Mouse (Mus musculus) Muller cell, postnatal 12 days (primary cell): ENCODE data around the gene Oprd1.

ENCODE experiments used
- DNase-seq: peaks from one replicate; pipeline ENCODE4 v3.0.0-alpha.2; 2015; ENCODE audit errors: inconsistent ontology term

Oprd1 gene

DNA sequence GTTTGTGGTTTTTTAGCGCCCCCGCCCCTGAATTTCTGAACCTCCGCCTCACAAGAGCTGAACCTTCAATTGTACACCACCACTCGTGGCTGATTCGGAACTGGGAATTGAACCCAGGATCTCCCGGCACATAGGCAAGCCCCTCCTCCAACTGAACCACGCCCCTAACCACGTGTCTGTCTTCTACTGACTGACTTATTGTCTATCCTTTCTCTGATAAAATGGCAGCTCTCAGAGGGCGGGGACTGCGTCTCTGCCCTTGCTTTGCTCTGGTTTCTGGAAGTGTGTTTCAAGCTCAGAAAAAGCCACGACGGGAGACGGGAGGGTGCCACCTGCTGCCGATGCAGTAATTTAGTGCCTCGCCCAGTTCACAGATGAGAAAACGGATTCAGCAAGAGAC is 10.4 kb downstream of the Oprd1 start:
- DNase-seq, result no peak

DNA sequence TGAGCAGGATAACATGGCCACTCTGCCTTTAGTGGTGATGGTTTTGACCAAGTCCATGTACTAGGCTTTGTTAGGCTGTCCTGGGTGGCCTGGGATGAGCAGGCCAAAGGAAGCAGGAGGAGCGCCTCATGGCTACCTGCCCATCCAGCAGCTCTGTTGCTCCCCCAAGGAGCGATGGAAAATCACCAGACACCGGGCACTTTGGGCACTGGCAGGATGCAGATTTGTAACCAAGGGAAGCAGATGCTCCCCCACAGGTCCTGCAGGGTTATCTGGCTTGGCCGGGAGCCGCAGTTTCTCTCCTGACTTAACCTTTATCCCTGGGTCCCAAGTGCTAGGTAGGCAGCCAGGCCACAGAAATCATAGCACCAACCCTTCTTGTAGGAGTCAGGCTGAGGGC is 10.9 kb downstream of the Oprd1 start:
- no peak for DNase-seq

DNA sequence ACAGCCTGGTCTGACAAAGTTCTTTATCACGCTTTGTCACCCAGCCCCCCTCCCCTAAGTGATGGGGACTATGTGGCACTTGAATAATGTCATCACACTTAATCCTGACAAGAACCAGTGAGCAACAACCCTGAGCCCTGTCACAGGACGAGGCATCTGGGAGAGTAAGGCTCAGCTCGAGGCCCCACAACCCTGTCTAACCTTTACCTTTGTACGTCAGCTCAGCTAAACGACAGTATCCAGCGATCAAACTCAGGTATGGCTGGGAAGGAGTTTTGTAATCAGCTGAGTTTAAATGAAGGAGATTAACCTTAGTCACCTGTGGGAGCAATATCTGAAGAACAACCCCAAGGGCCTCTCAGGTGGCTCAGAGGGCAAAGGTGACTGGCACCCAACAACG is 12.0 kb downstream of the Oprd1 start:
- DNase-seq, result no peak

DNA sequence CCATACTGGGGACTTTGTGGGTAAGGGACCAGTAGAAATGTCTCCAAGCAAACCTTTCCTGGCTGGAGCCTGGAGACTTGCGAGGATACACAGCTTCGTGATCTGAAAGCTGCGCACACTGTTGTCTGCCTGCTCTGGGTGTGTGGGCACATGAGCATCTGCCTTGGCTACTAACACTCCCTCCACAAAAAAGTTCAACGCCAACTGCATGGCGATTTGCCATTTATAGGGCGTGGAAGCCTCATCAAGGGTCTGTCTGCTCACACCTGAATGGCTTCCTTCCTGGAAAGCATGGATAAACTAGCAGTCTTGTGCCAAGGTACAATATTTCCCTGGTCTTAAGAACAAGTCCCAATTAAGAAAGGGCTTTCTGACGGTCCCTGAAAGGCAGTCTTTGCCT is 12.5 kb downstream of the Oprd1 start:
- DNase-seq, result no peak

DNA sequence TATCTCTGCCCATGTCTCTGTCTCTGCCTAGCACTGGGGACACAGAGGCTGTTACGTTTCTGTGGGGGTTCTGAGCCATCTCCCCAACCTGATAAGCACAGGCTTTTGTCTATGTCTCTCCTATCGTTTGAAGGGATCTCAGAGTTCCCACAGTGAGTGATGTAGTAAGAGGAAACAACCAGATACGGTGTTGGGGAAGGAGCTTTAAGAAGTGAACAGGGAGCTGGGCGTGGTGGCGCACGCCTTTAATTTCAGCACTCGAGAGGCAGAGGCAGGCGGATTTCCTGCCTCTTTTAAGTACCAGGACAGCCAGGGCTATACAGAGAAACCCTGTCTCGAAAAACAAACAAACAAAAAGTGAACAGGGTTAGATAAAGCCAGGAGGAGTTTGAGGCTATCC is 13.2 kb downstream of the Oprd1 start:
- DNase-seq, result no peak

DNA sequence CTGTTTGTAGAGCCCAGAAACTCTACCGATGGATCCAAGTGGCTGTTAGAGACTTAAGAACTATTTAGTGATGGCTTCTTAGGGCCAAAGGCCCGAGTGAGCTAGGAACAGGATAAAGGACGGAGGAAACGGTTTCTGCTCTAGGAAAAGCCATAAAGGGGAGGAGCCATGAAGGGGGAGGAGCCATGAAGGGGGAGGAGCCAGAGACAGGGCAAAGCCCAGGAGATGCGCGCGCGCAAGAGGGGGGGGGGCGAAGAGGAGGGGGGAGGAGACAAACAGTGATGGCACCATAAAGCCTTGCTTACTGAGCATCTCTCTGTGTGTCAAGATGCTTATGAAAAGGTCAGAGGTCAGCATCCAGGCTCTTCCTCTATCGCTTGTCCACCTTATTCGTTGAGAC is 13.6 kb downstream of the Oprd1 start:
- no peak for DNase-seq

DNA sequence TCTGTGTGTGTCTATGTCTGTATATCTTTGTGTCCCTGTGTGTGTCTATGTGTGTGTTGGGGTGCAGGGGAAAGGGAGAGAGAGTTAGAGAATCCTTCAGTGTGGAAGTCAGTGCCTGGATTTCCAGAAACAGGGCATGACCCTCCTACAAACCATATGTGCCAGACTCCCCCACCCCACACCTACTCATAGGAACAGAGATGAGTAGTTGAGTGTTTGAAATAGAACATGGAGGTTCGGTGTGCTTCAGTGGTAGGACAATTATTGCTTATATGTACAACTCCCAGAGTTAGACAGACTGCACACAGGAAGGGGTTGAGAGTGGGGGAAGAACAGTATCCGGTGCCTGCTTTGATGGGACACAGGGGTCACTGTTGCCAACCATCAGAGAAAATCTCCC is 14.2 kb downstream of the Oprd1 start:
- DNase-seq, result no peak

DNA sequence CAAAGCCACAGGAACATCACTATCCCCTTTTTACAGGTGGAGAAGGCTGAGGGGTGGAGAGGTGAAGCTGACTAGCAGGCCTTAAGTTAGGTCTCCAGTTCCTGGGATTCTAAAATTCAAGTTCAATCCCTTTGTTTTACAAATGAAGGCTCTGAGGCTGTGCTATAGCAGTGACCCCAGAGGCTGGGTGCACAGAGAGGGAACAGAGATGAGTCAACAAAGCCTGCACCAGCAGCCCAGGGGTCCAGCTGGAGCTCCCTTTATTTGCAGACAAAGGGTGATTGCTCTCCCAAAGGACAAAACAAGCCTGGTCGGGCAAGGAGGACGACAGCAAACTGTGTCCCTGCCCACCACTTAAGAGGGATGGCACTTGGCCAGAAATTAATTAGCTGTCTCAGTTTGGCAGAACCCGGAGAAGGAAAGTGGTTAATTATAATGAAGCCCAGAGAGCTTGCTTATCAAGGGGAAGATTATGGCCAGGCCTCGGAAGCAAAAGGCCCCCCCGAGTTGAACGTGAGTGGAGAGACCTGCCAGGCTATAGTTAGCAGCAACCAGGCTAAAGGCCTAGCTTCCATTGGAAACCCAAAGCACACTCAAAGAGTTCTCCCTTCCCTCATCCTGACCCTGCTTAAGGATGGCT is 15.2 kb downstream of the Oprd1 start:
- peak; percentile 65 for DNase-seq

DNA sequence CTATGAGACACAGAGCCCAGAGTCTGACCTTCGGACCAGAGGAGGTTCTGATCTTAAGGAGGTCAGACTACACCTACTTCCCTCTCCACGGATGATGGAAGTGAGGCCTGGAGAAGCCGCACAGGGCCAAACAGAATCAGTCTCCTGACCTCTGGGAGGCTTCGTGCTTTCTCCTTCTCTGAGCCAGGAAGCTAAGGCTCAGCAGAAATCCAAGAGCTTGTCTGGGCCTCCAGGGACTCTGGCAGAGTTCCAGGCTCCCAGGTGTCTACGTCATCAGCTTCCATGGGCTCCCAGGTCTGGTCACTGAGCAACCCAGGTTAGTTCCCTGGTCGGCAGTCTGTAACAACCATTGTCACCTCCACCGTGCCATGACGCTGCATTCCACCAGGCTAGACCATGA is 17.2 kb downstream of the Oprd1 start:
- DNase-seq, result no peak

DNA sequence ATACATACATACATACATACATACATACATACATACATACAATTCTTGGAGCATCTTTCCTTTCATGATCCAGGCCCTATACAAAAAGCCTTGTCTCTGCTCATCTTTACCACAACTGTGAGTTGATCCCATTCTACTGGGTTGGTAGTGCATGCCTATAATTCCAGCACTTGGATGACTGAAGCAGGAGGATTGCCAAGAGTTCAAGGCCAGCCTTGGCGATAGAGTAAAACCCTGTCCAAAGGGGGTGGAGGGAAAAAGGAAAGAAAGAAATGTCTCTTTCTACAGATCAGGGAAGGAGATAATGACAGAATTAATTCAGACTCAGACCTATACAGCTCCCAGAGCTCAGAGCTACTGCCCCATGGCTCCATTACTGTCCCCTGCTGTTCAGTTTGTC is 21.1 kb downstream of the Oprd1 start:
- DNase-seq, result no peak

DNA sequence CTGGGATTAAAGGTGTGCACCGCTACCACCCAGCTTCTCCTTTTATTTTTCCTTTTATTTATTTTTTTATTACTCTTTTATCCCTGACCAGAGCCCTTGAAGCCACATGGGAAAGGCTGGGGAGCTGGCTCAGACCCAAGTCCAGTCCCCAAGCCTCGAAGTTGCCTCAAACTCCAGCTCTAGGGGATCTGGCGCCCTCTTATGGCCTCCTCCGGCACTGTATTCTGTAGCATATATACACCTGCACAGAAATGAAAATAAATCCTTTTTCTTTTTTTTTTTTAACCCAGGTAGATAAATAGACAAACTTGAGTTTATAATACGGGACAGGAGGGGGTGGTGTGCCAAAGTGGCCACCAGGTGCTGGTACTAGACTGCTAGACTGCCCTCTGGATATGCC is 22.6 kb downstream of the Oprd1 start:
- no peak for DNase-seq

DNA sequence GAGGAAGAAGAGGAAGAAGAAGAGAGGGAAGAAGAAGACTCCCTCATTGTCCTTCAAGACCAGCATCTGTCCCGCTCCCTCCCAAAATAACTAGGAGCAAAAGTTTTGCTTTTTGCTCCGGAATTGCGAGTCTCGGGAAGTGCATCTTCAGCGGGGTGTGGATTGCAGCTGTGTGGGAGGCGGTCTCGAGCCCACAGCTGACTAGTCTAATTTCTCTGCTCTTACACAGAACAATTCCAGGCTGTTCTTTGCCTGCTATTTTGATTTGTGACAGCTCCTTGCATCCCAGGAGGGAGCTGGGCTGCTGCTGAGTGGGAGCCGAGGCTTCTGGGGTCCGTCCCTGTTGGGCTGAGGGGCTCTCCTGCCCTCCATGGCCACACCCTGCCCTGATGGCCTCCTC is 24.7 kb downstream of the Oprd1 start:
- no peak for DNase-seq

DNA sequence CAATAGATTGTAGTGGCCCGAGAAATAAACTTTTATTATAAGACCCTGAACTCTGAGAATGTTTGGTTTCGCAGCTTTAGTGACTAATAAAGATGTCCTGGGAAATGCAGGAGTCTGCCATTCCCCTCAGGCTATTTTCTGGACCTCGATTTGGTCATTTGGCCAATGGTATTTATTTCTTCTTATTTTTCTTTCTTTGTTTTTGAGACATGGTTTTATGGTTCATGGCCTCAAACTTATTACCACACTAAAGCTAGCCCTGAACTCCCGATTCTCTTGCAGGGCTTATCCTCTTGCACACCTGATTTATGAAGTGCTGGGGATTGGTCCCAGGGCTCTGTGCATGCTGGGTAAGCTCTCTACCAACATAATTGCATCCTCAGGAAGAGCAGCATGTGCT is 28.0 kb downstream of the Oprd1 start:
- no peak for DNase-seq

DNA sequence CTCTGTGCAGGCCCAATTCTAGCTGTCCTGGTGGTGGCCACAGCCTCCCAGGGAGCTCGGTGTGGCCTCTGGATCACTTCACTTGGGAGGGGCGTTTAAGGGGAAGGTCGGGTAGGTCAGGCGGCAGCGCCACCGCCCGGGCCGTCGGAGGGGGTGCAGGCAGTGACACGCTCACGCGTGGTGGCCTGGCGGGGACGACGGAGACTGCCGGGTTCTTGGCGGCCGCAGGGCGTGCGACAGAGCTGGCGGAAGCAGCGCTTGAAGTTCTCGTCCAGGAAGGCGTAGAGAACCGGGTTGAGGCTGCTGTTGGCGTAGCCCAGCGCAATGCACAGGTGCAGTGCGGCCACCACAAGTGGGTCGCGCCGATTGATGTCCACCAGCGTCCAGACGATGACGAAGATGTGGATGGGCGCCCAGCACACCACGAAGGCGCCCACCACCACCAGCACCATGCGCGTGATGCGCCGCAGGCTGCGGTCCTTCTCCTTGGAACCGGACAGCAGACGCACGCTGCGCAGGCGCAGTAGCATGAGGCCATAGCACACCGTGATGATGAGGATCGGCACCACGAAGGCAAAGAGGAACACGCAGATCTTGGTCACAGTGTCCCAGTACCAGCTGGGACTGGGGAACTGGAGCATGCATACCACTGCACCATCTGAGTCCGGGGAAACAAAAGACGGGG is 30.7 kb downstream of the Oprd1 start:
- DNase-seq, result no peak

DNA sequence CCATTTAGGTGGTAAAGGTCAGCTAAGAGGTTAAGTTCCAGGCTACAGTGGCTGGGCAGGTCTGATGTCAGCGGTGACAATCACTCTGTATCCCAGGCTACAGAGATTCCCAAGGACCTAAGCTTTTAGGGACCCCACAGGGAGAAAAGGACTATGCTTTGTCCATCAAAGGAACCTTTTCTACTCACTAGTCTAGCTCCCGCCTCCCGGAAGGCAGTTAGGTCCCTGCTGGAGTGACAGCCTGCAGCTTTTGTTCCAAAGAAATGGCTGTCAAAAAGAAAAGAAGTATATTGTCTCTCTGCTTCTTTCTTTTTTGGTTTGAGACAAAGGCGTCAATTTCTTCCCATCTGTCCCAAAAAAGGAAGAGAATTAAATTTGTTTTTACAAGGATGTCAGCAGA is 33.1 kb downstream of the Oprd1 start:
- no peak for DNase-seq

DNA sequence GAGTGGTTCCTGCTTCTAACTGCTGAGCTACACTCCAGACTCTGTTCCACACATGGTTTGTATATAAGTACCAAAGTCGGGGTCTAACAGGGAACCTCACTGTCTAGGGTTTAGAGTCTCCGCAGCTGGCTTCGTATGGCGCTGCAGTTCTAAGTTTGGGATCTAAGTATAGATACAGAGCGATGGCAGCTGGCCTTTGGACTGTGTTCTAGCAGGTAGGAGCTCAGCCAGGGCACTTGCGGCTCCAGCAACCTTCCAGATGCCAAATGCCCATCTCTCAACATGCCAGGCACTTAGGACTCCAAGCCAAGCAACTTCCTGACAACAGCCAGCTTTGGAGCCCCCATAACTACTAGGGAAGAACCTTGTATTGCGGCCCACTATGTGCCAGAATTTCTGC is 36.1 kb downstream of the Oprd1 start:
- no peak for DNase-seq

DNA sequence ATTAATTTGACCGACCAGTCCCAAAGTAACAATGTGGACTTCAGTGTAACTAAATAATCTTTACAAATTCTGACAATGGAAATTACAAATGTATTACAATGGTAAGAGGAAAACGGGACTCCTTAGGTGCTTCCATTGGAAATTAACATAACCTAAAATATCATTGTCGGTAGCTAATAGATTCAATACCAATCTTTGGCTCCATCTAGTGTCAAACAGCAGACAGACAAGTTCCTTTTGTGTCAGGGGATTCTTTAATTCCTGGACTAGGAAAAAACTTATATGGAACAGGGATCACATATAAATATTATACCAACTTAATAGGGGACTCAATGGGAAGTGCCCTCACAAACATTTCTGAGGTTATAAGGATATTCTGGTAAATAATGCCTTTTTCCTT is 43.1 kb downstream of the Oprd1 start:
- no peak for DNase-seq

DNA sequence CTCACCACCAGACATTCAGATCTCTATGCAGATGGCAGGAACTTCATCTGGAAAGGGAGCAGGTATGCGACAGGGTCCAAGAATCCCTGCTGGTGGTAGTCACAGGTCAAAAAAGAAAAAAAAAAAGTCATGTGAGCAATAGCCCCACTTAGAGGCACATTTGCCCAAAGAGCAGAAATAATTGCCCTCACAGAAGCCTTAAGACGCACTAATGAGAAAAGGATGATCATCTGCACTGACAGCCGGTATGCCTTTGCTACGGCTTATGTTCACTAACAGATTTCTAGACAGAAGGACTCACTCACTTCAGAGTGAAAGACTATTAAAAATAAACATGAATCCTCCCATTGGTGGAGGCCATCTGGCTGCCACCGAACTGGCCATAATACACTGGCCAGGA is 44.7 kb downstream of the Oprd1 start:
- DNase-seq, result no peak

DNA sequence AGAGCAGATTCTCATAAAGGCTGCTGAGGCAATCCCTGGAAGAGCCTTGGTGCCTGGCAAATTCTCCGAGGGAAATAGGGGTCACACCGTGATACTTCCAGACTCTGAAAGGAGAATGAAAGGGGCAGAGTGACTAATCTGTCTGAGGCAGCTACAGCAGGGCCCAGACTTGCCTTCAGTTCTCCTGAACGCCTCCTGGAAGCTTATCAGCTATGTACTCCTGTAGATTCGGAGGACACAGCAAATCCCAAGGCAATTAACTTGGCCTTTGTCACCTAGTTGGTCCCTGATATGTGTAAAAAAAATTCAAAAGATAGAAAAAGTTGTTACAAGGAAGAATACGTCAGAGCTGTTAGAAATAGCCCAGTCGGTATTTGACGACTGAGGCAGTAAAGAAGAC is 49.2 kb downstream of the Oprd1 start:
- DNase-seq, result no peak

DNA sequence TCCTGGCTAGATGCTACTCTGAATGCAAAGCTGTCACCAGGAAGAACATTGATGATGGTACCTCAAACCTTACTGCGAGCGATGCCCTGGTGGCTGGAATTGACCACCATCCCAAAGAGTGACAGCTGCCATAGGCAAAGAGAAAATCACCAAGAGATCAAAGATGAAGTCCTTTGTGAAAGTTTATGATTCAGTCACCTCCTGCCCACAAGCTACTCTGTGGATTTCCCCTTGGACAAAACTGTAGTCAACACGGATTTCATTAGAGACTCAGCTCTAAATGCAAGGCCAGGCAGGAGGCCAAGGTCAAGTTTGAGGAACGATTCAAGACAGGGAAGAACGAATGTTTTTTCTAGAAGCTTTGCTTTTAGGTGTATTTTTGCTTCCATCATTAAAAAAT is 50.4 kb downstream of the Oprd1 start:
- no peak for DNase-seq

DNA sequence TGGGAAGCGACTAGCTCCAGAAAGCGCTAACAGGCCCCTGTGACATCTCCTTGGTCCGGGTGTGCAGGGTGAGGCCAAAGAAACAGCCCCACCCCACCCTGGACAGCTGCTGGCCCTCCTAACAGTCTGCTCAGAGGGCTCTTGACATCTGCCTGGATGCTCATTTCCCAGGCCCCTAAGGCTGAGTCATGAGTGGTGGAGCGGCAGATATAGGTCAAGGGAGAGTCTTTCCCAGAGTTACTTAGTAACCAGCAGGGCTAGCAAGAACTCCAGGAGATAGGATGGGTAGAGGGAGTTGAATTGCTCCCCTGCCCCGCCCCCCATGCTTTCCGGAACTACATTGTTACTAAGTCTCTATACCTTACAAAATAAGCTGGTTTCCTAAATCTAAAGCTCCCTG is 51.1 kb downstream of the Oprd1 start:
- no peak for DNase-seq

DNA sequence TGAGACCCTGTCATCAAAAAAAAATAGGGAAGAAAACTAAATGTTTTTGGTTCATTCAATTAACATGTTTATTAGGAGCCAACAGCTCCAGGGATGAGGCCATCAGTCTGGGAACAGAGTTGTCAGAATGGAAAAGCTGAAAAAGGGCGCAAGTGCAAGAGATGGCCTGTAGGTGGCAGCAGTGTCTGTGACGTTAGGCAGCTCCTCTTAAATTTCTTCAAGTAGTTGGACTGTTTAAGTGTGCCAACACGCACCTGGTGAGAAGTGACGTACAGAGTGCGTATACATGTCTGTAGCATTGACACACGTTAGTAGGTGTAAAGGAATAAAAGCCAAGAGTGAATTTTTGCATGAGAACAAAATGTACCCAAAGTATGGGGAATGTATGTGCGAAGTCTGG is 55.4 kb downstream of the Oprd1 start:
- DNase-seq, result peak; percentile 49

DNA sequence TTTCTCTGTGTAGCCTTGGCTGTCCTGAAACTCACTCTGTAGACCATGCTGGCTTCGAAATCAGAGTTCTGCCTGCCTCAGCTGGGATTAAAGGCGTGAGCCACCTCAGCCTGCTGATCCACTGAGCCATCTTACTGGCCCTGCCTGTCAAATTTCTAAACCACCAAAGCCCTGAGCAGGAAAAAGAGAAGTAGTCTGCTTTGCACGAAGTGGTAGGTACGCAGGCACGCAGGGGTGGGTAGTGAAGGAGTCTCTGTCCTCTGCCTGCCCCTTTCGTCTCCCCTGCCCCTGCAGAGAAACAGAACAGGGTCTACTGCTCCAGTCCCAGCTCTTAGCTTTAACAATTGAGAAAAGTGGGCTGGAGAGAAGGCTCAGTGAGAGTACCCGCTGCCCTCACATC is 59.2 kb downstream of the Oprd1 start:
- no peak for DNase-seq

DNA sequence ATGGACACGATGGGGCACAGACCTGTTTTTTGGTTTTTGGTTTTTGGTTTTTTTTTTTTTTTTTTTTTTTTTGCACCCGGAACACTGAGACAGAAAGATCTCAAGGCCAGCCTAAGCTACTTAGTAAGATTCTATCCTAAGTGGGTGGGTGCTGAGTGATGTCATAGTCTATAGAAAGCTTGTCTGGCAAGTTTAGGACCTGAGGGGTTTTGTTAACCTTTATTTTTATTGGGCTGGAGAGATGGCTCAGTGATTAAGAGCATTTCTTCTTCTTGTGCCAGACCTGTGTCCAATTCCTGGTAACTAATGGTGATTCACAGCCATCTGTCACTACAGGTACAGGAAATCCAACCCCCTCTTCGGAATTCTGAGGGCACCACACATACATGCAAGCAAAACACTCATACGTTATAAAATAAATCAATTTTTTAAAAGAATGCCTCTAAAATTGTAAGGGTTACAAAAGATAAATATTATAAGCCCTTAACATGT is 63.7 kb downstream of the Oprd1 start:
- DNase-seq, result no peak
